17 mouse cellular contexts compared by ENCODE assay signal in genomic region chr1:159645719-159646118, GRCm38 (mm10).
"Had no signal": no experiment of that assay in that cellular context is flagged by ENCODE, and none has a peak within 500 bp of the region (broad histone marks: within the 10 kb centered on the region; RNA-seq: fewer than 3 reads in every experiment).

No protein-coding gene starts in this region.

- DNase-seq: left cerebral cortex, postnatal 4 days; liver; liver, embryonic 13.5 days; liver, postnatal 0 days; lung, adult 18-20 months; lung, adult 2 months; lung, embryonic 14.5 days; lung, postnatal 10 days; lung, postnatal 14 days; lung, postnatal 36 days; lung, postnatal 4 days; midbrain, embryonic 14.5 days had no signal

- ATAC-seq: liver, embryonic 12.5 days; liver, postnatal 0 days; lung, postnatal 0 days; midbrain, embryonic 13.5 days; midbrain, embryonic 15.5 days; midbrain, embryonic 16.5 days had no signal
